Mouse (Mus musculus) kidney, adult 2 months (tissue): Measurements from ENCODE around the gene Unc5b. TPM values are rescaled to one million over a fixed set of nuclear protein-coding genes. Genes with fewer than 3 reads are reported as not detected.
A peak's percentile ranks its signal among the peaks of the same experiment; 100 is the strongest.

Experiments used
- DNase-seq: peaks from one replicate; pipeline ENCODE4 v3.0.0; 2021
- H3K27ac ChIP-seq: fragments of 200-500 bp; 2 replicates; pipeline ENCODE4 v1.5.1; 2012; ENCODE audit warnings: low read depth, low read length, control low read depth, inconsistent platforms; ENCODE audit not compliant: insufficient read depth
- H3K27me3 ChIP-seq: fragments of 200-500 bp; replicated peaks from 2 replicates; pipeline ENCODE4 v1.6.1; 2012; ENCODE audit warnings: mild to moderate bottlenecking, moderate library complexity, low read length, inconsistent platforms; ENCODE audit not compliant: control insufficient read depth, insufficient read depth
- H3K36me3 ChIP-seq: fragments of 200-500 bp; 2 replicates; pipeline ENCODE4 v1.6.1; 2012; ENCODE audit warnings: mild to moderate bottlenecking, moderate library complexity, low read length, inconsistent platforms; ENCODE audit not compliant: control insufficient read depth, insufficient read depth
- H3K4me1 ChIP-seq: fragments of 200-500 bp; 2 replicates; pipeline ENCODE4 v1.6.1; 2011; ENCODE audit warnings: low read length; ENCODE audit not compliant: control insufficient read depth, insufficient read depth
- H3K4me3 ChIP-seq: fragments of 200-500 bp; 2 replicates; pipeline ENCODE4 v1.5.1; 2011; ENCODE audit warnings: mild to moderate bottlenecking, low read depth, low read length, control low read depth; ENCODE audit not compliant: insufficient read depth
- CTCF ChIP-seq: fragments of 200-500 bp; conservative IDR thresholded peaks from 2 replicates; pipeline ENCODE4 v1.5.1; 2011; ENCODE audit warnings: low read depth, mild to moderate bottlenecking, control low read depth, low read length, moderate library complexity, mixed read lengths; ENCODE audit not compliant: insufficient read depth, insufficient read length
- POLR2A ChIP-seq: fragments of 200-500 bp; IDR thresholded peaks from one replicate; pipeline ENCODE4 v1.6.1; 2011; ENCODE audit warnings: low read depth, low read length, control low read depth
- WGBS: fragments of 180-500 bp; shearing (Covaris S2); methylation state at CpG from one replicate; pipeline ENCODE4 v1.1.7; 2018; 5-methylcytosine and 5-hydroxymethylcytosine counted together
- polyA plus RNA-seq: library from polyadenylated mRNA; depleted of rRNA; stranded (reverse); fragments of >200 nt; gene quantifications from 2 replicates; pipeline ENCODE4 v1.2.3, GENCODE M21; 2012

Unc5b gene
- polyA plus RNA-seq, 1 experiment, result 6.1 TPM

GRCm38 (mm10) chr10:60819654-60820192 is 11.7 kb downstream of the Unc5b start:
- no peak for TF ChIP-seq POLR2A
- no peak for TF ChIP-seq CTCF
- no peak overlapping the region for H3K27ac ChIP-seq
- DNase-seq, result no peak
- no peaks in the 10 kb centered on the region for H3K27me3 ChIP-seq
- no peak overlapping the region for H3K4me3 ChIP-seq
- WGBS, result 86% methylated on average over 12 of the region's 12 CpGs
- H3K36me3 ChIP-seq, result no peaks in the 10 kb centered on the region
- peaks cover 5% of the 10 kb centered on the region; the same call in 1 of the 2 replicates for H3K4me1 ChIP-seq

- DNase-seq, result peak; percentile 66
- no peaks in the 10 kb centered on the region for H3K36me3 ChIP-seq
- no peak overlapping the region for H3K4me3 ChIP-seq
- TF ChIP-seq CTCF, result no peak
- H3K27ac ChIP-seq, result no peak overlapping the region
- 40% methylated on average over 5 of the region's 5 CpGs for WGBS
- no peaks in the 10 kb centered on the region for H3K27me3 ChIP-seq
- H3K4me1 ChIP-seq, result peaks cover 5% of the 10 kb centered on the region; the same call in 1 of the 2 replicates
Observed at GRCm38 (mm10) chr10:60819179-60819578, 12.2 kb downstream of the Unc5b start.

- H3K4me1 ChIP-seq, result peaks cover 8% of the 10 kb centered on the region; the same call in 1 of the 2 replicates
- WGBS, result 91% methylated on average over 7 of the region's 7 CpGs
- TF ChIP-seq POLR2A, result no peak
- no peak for TF ChIP-seq CTCF
Observed at GRCm38 (mm10) chr10:60818708-60819107, 12.7 kb downstream of the Unc5b start.

GRCm38 (mm10) chr10:60817868-60818267 is 13.5 kb downstream of the Unc5b start:
- TF ChIP-seq CTCF (no peak), POLR2A (no peak)

More at GRCm38 (mm10) chr10:60818708-60819107, 12.7 kb downstream of the Unc5b start:
- no peak overlapping the region for H3K4me3 ChIP-seq
- H3K27ac ChIP-seq, result no peak overlapping the region
- no peak for DNase-seq
- no peaks in the 10 kb centered on the region for H3K36me3 ChIP-seq
- no peaks in the 10 kb centered on the region for H3K27me3 ChIP-seq

GRCm38 (mm10) chr10:60816872-60817648 is 14.3 kb downstream of the Unc5b start:
- H3K36me3 ChIP-seq, result no peaks in the 10 kb centered on the region
- WGBS, result 45% methylated on average over 14 of the region's 14 CpGs
- TF ChIP-seq CTCF, result no peak
- TF ChIP-seq POLR2A, result no peak
- DNase-seq, result peak; percentile 74
- no peak overlapping the region for H3K4me3 ChIP-seq
- no peaks in the 10 kb centered on the region for H3K27me3 ChIP-seq
- peaks cover 8% of the 10 kb centered on the region; the same call in 1 of the 2 replicates for H3K4me1 ChIP-seq
- H3K27ac ChIP-seq, result no peak overlapping the region

More at GRCm38 (mm10) chr10:60817868-60818267, 13.5 kb downstream of the Unc5b start:
- no peak overlapping the region for H3K27ac ChIP-seq
- no peak overlapping the region for H3K4me3 ChIP-seq
- WGBS, result 95% methylated on average over 6 of the region's 6 CpGs
- DNase-seq, result no peak
- no peaks in the 10 kb centered on the region for H3K27me3 ChIP-seq
- no peaks in the 10 kb centered on the region for H3K36me3 ChIP-seq
- peaks cover 8% of the 10 kb centered on the region; the same call in 1 of the 2 replicates for H3K4me1 ChIP-seq

GRCm38 (mm10) chr10:60815855-60816254 is 15.5 kb downstream of the Unc5b start:
- 20% methylated on average over 1 of the region's 1 CpGs for WGBS

GRCm38 (mm10) chr10:60815059-60815458 is 16.3 kb downstream of the Unc5b start:
- H3K27ac ChIP-seq, result no peak overlapping the region
- no peaks in the 10 kb centered on the region for H3K36me3 ChIP-seq
- TF ChIP-seq CTCF (no peak), POLR2A (no peak)
- H3K4me3 ChIP-seq, result no peak overlapping the region
- H3K27me3 ChIP-seq, result no peaks in the 10 kb centered on the region
- 54% methylated on average over 6 of the region's 6 CpGs for WGBS
- H3K4me1 ChIP-seq, result peaks cover 8% of the 10 kb centered on the region; the same call in 1 of the 2 replicates
- DNase-seq, result no peak

More at GRCm38 (mm10) chr10:60815855-60816254, 15.5 kb downstream of the Unc5b start:
- H3K4me1 ChIP-seq, result peaks cover 8% of the 10 kb centered on the region; the same call in 1 of the 2 replicates
- no peak for DNase-seq
- no peak for TF ChIP-seq POLR2A
- no peak for TF ChIP-seq CTCF
- H3K27me3 ChIP-seq, result no peaks in the 10 kb centered on the region
- H3K36me3 ChIP-seq, result no peaks in the 10 kb centered on the region
- no peak overlapping the region for H3K4me3 ChIP-seq
- H3K27ac ChIP-seq, result no peak overlapping the region
